Mouse (Mus musculus) spleen, adult 12 weeks (tissue): ENCODE results near the gene Tmem56.

Experiments
- DNase-seq: peaks from one replicate; pipeline ENCODE4 v3.0.0; 2022; ENCODE audit warnings: low spot score

Tmem56 gene

DNA sequence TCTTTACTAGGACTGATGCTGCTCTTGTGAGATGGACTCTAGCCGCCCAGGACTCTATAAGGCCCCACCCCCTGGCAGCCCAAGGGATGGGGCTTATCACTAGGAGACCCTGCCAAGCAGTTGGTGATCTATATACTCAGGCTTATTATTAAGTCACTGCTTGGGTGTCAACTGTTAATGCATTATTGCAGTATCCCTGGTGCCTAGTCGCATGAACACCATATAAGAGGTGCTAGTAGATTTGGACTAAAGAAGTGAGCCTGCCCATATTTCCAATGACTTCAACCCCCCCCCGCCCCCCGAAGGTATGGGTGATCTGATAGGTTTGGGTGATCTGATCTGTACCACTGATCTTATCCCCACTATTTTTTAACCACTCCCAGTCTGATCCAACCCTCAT, at the start of gene Tmem56:
TSS of gene Tmem56 (minus strand) at position 101 of the 400 bp plus-strand sequence.
- DNase-seq = no peak

DNA sequence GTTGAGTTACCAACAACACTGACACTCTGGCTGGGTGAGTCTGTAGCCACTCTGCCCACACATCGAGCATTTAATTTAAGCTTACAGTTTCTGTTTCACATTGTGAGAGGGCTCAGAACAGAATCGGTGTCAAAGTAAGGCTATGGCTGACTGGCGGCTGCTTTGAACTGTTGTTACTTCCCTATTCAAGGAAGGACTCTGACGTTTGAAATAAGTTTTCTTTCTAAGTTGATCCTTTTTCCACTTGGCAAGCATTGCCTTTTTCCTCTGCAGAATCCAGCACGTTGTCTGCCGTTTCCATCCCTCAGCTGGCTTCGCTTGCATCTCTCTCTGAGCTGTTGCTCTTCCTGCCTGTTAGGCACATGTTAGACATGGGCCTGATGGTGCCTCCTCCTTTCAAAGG, 47.3 kb upstream of the Tmem56 start:
- no peak for DNase-seq

DNA sequence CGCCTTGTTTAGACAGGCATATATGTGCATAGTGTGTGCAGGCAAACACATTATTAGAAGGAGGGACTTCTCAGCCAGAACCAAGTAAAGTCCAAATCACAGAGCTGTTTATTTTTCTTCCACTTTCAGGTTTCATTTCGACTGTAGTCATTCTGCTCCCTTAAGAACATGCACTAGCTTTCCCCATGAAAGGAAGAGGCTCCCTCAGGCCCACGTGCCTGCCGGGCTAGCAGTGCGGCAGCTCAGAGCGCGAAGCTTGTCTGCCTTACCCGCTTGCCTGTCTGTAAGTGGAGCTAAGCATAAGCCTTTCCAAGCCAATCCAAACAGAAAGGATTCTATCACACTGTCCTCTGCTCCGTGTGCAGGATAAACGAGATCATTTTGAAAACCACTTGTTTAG, 46.7 kb upstream of the Tmem56 start:
- DNase-seq = no peak

DNA sequence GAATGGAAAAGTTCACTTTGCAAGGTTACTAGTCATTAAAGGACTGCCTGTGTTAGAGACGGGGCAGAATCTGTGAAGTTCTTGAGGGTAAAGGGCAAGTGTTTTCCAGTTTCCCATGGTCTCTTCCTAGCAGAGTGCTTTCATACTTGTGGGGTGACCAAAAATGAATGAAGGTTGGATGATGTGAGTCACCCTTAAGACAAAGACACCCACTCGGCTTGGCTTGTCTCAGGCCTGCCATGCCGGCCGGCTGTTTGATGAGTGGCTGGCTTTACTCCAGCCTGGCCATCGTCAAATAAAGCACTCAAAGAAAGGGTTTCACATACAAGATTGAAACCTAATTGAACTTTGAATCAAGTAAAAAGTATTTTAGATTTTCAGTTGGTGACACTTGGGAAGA, 44.5 kb upstream of the Tmem56 start:
- no peak for DNase-seq

DNA sequence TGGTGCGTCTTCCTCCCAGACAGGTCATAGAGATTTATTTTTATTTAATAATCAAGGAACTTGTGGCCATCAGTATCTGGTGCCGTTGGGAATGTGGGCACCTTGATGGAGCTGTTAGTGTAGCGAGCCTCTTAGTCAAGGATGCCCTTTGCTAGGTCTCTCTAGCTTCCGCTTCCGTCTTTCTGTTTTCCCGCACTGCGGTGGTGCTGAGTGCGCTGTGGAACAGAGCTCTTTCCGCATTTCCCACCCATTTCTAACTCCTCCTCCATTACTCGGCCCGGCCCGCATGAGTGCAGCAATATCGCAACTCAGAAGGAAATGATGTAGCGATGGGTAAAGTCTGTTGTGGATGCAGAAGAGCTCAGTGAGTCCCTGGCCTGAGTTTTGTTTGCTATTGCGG, 40.5 kb upstream of the Tmem56 start:
- DNase-seq = no peak

DNA sequence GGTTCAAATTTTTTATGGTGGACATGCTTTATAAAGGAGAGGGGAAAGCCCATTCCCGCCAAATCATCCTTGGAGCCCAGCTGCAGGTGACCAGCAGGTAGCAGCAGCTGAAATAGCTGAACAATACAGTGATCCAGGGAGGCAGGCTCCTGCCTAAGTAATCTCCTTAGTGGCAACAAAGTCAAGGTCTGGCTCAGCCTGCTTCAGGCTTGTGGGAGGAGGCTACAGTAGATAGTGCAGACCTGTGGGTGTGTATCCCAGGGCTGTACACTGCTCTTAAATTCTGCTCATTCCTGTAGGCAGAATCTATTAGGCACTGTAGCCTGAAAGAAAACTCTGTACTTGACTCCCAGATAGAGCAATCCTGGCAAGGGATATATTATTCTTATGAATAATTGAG, 38.0 kb upstream of the Tmem56 start:
- DNase-seq = no peak

DNA sequence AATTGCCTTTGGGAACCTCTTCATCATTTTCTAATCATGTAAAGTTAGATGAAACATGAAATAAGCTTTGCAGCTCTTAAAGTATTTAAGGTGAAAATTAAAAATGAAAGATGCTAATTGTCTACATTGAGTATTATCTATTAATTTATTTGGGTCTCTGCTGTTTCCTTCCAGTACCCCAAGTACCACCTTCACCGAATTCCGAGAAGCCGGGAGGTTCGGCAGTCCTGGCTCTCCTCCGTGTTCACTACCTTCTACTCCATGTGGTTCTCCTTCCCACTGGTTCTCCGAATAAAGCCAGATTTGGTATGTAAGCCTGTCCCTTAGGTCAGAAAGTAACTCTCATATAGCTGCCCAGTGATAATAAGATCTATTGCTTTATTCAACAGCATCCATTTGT, 37.0 kb upstream of the Tmem56 start:
- no peak for DNase-seq

DNA sequence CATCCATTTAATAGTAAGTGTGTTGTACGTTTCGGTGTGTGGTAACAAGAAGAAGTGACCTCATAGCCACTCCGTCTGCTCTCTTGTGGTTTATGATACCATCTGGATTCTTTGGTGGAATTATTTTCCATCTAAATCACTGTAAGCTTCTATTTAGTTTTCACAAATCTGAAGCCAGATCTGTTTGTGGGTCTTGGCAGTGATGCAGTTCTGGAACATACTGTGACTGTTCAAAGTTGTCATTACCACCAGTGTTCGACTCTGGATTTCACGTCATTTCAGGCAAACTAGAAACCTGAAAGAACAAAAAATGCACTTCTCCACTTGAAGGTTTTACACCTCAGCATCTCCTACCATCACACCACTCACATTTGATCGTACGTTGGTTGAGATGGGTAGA, 32.6 kb upstream of the Tmem56 start:
- DNase-seq = no peak

DNA sequence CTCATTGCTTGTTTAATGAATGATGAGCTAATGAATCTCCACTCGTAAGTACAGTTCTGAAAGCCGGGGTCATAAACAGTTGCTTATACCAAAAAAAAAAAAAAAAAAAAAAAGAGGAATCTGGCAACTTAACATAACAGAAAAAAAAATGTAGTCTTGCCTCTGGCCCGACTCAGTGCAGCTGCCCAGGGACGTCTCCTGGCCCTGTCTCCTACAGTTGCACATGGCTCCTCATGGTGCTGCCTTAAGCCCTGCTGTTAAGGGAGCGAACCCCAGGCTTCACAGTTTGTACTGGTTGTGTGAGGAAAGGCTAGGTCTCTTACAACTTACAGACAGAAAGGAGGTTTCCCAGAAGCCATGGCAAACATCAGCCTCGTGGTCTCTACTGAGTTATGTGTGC, 31.3 kb upstream of the Tmem56 start:
- DNase-seq = no peak

DNA sequence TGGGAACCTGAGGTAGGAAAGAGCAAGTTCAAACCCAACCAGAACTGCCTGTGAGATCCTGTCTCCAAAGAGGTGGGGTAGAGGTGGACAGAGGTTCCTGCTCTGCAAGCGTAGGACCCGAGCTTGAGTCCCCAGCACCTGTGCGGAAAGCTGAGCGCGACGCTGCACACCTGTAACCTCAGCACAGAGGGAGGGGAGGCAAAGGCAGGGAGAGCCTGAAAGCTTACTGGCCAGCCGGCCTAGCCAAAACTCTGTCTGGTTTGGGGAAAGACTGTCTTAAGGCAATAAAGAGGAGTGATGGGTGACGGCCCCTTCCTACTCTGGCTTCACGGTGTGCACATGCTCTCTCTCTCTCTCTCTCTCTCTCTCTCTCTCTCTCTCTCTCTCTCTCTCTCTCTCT, 30.1 kb upstream of the Tmem56 start:
- no peak for DNase-seq

DNA sequence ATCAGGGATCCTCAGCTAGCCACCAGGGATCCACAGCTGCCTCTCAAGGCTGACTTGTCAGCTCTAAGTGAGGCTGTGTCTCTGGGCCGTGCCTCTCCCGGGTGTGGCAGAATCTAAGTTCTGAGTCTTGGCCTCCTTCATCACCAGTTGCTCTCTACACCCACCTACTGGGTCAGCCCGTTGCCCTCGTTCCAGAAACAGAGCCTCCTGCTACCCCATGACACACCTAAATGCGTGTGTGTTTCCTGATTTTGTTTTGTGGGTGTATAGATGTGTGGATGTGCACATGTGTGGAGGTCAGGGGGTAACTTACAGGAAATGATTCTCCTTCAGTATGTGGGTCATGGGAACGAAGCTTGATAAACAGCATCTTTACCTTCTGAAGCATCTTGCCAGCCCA, 29.5 kb upstream of the Tmem56 start:
- no peak for DNase-seq

DNA sequence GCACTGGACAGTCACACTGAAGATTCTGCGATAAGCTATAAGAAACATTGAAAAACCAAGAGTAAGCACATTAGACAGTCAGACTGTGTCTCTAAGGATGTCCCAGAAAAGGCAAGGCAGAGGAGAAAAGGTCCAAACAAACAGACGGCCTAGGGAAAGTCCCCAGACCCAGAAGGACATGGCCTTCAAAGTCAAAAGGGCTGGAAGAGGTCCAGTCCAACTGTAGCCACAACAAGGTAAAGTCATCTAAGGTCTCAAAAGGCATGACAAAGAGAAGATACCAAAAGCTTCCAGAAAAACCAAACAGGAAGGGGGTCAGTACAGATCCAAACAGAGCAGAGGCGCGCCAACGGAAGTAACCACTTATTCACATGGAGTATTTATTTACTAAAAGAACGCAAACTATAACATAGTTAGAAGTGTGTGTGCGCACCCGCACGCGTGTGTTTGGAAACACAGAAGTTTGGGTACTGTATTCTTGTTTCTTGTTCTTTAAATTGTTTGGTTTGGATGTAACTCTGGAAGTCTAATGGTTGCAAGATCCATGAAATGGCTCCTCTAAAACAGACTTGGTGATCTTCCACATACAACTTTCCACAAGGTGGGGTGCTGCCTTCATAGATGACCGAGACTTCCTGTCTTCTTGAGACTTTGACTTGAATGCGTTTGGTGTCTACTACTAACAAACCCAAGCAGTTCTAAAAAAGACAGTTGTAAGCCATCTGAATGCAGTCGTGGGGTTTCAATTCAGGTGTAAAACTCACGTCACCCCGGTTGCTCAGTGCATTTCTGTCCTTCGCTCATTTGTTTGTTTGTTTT, 27.2 kb upstream of the Tmem56 start:
- no peak for DNase-seq

DNA sequence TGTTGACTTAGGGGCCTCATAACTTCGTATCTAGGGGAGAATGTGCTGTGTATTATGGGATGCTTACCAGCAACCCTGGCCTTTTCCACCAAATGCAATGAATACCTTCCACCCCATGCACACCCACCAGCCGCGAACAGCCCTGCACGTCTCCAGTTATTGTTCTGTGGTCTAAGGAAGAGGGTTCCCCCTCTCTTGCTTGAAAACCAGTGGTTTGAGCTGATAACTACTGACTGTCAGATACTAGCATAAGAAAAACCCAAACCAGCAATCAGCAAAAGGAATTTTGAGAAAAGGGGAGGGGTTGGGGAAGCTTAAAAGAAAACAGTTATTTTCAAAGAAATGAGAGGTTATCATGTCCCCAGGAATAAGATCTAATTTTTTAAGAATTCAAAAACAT, 26.5 kb upstream of the Tmem56 start:
- DNase-seq = no peak

DNA sequence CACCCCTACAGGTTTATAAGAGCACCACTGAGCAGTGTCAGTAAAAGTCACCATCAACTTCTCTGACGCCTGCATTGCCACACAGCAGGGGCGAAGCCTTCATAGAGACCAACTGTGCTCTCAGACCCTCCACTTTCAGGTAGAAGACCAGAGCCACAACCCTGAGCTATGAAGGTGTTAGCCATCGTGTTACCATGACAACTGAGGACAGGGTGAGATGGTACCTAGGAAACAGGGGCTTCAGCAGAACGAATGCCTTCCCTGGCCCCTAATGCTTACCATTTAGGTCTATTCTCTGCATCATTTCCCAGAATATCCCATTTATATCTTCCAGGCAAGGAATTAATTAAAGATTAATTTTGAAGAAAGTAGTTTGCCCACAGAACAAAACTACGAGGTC, 26.0 kb upstream of the Tmem56 start:
- no peak for DNase-seq

DNA sequence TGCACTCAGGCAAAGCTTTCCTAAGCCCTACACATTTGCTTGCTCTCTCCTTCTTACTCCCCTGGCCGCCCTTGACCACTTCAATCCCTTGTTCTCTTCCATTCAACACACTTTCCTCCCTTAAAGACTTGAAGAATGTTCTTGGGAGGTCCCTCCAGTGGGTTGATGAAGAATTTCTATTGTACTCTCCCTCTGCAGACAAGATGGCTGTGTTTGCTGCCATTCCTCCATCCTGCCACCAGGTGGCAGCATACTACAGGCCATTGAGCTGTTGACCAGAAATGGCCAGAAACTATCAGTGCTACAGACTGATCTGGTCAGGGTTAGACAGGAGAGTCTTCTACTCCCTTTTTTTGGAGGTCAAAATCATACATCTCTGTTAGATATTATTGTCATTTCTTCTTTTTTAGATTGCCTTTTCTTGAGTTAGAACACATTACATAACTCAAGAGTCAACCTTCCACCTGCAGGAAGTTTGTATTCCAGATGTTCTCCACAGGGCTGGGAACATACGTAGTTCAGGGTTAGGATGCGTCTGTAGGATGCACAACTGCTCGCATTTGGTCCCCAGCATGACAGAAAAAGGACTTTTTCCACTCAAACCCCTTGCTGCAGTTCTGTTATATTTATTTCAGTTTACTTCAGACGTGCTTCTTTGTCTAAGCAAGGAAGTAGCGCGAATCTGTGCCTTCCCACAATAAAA, 24.8 kb upstream of the Tmem56 start:
- DNase-seq = peak; percentile 50

DNA sequence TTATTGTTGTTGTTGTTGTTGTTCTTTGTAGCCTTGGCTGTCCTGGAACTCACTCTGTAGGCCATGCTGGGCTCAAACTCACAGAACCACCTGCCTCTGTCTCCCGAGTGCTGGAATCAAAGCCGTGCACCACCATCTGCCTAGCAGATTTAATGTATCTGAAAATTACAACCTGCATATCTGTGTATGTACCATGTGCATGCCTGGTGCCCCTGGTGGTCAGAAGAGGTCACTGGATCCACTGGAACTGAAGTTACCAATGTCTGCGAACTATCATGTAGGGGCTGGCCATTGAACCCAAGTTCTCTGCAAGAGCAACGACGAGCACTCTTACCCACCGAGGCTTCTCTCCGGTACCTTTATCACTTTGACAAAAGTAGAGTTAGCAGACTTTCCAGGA, 23.7 kb upstream of the Tmem56 start:
- no peak for DNase-seq

DNA sequence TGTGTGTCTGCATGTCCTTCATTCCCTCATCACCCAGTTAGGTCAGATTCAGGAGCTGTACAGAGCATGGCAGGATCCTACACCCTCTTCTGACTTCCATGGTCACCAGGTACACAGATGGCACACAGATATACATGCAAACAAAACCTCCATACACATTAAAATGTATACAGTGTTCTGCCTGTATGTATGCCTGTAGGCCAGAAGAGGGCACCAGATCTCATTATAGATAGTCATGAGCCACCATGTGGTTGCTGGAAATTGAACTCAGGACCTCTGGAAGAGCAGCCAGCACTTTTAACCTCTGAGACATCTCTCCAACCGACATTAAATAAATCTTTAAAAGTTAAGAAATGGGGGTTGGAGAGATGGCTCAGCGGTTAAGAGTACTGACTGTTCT, 11.3 kb upstream of the Tmem56 start:
- DNase-seq = no peak

DNA sequence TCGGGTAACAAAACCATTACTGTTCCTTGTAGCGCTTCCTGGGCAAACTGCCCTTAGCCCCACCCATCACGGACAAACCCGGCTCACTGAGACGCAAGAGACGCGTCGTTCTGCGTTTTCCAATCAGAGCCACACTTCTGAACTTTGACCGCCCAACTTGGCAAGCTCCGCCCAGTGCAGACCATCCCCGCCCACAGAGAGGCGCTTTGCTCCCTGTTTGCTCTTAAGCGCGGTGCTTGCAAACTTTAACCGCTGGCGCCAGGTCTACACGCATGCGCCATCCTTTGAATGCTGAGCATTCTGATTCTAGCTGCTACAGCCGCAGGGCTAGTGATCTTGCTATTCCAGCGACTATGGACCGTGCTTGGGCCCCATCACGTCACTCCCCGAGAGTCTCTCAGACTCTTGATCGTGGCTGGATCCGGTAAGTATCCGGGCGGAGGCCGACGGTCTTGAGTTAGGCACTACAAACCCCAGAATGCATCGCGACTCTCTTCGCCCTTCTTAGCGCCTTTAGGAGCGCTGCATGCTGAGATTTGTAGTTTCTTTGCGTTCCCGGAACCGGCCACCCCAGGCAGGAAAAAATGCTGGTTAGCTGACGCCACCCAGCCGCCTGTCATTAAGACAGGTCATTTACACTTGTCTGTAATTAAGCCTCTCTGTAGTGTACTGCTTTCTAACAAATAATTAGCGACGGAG, 8.8 kb upstream of the Tmem56 start, which contains the start of gene Alg14:
TSS of gene Alg14 (plus strand) at position 214 of the 699 bp plus-strand sequence.
- peak; percentile 95 for DNase-seq

DNA sequence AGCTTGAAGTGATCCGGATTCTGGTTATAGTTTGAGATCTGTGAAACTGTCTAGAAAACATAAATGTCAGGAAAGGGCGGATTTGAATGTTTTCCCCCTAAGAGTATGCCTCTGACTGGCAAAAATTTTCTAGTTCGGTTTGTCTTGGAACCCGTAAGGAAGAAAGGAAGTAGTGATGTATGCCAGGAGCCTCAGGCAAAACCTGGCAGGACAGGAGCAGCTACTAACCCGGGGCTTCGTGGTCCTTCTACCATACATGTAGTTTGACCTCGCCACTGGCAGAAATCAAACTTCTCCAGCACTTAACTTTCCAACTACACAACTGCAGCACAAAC, 8.3 kb upstream of the Tmem56 start:
- DNase-seq = no peak

DNA sequence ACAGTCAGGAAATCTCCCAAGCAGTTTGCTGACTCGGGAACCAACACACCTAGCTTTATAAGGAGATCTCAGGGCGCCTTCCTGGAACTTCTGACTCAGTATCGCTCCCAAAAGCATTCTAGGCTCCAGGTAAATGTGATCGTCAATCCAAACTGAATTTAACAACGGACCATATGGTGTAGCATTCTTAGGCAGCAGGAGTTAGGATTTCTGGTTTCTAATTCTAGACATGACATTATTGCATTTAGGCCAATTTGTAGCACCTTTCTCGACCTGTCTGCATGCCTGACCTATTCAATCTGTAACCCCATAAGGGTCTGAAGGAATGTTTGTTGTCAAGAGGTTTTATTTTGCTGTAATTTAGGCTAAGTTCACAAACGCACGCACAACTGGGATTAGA, 7.8 kb upstream of the Tmem56 start:
- no peak for DNase-seq

DNA sequence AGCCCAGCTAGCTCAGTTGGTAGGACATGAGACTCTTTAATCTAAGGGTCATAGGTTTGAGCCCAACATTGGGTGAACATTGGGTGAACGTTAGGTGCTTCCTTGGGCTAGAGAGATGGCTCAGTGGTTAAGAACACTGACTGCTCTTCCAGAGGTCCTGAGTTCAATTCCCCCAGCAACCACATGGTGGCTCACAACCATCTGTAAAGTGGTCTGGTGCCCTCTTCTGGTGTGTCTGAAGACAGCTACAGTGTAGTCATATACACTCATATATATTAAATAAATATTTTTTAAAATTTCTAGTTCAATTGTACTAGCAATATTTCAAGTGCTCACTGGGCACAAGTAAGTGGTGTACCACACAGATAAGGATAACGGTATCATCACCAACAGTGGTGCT, 4.3 kb upstream of the Tmem56 start:
- DNase-seq = no peak

DNA sequence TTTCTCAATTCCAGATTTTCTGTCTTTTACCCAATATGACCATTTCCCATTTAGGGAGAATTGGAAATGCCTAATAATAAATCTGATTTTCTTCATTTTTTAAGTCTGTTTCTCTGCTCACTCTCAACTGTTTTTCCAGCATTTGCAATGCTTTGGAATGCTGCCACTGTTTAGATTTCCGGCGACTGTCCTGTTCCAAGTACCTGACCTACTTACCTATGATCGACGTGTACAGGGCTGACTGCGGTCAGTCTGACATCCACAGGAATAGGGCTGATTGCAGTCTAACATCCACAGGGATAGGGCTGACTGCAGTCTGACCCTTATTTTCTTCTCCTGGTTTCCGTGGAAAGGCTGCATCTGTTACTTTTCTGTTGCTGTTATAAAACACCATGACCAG, 2.3 kb upstream of the Tmem56 start:
- DNase-seq = no peak

DNA sequence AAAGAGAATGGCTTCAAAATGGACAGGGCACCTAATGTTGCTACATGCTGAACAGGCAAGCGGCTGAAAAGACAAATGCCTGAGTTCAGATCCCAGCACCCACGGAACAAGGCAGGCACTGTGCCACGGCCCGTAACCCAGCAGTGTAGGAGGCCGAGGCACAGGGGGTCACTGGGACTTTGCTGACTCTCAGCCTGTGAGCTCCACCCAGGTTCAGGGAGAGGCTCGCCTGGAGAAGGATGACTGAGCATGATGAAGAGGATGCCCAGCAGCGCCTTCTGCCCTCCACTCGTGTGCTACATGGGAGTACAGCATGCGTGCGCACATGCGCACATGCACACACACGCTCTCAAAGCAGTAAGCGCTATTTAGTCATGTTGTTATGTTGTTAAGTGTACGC, 3.2 kb downstream of the Tmem56 start:
- DNase-seq = no peak
